Mouse (Mus musculus) lung, adult 10 weeks (tissue): ENCODE measurements around the gene Zfp367. TPM values are rescaled to one million over a fixed set of nuclear protein-coding genes. Genes with fewer than 3 reads are reported as not detected.

Source experiments
- polyA plus RNA-seq: library from polyadenylated mRNA; stranded (reverse); fragments of 350-450 nt; fragmentation: Illumina TruSeq; extraction: RNeasy Lipid Tissue Mini Kit (QIAGEN cat#74804); gene quantifications from one replicate; pipeline ENCODE4 v1.2.3, GENCODE M21; 2014; ENCODE audit warnings: low read depth, low replicate concordance; ENCODE audit not compliant: insufficient read depth

The Zfp367 gene
- polyA plus RNA-seq, result 13.8 TPM

GRCm38 (mm10) chr13:64153083-64153682, at the start of gene Zfp367:
TSS of gene Zfp367 (minus strand) at chr13:64153202.

GRCm38 (mm10) chr13:64161548-64161915, 8.5 kb upstream of the Zfp367 start, which contains the start of gene Habp4:
TSS of gene Habp4 (plus strand) at chr13:64161824.

GRCm38 (mm10) chr13:64128858-64129615, 24.0 kb downstream of the Zfp367 start, which contains the start of gene Slc35d2:
TSS of gene Slc35d2 (minus strand) at chr13:64129368.

GRCm38 (mm10) chr13:64089130-64089529, 63.9 kb downstream of the Zfp367 start, which contains the start of gene Hsd17b3:
TSS of gene Hsd17b3 (minus strand) at chr13:64089230.

Other genes with a start within 250 kb of the Zfp367 start
- not detected for gene Hsd17b3, start 64.0 kb downstream of the Zfp367 start, polyA plus RNA-seq
- 4.5 TPM for gene Slc35d2, start 23.8 kb downstream of the Zfp367 start, polyA plus RNA-seq
- gene Habp4, start 8.6 kb upstream of the Zfp367 start, polyA plus RNA-seq, result 24.6 TPM
- 2.9 TPM for gene Cdc14b, start 122.1 kb upstream of the Zfp367 start, polyA plus RNA-seq
- gene Aaed1, start 159.5 kb upstream of the Zfp367 start, polyA plus RNA-seq, result 49.4 TPM
- gene Ctsl, start 217.7 kb upstream of the Zfp367 start, polyA plus RNA-seq, result 197 TPM